Mouse (Mus musculus): Measurements from ENCODE around the gene Rpl9-ps6. TPM values are rescaled to one million over a fixed set of nuclear protein-coding genes. Genes with fewer than 3 reads are reported as not detected.

Rpl9-ps6 gene
- polyA plus RNA-seq, 1 experiment from 2014 or later = 180 TPM

DNA sequence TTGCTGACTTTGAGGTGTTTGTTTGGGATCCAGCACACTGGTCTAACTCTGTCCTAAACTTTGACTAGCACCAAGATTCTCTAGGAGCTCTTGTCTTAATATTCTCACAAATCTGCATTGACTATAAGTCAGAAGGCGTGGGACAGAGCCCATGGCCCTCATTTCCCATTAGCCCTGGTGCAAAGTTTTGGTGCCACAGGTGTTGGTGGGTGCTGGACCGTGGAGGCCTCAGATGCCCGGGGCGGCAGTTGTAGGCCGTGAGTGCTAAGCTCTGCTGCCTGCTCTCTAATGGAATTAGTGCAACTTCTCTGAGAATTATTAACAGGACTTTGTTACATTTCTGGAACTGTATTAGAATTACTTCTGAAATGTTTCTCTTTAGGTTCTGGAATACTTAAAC, 31.6 kb upstream of the Rpl9-ps6 start:
- Histone ChIP-seq H3K27me3 (replicated peaks; ENCODE audit: control insufficient read depth, insufficient read depth, low read length) (no peaks in the 10 kb centered on the region), H3K9me3 (ENCODE audit: control insufficient read depth, low read length) (no peaks in the 10 kb centered on the region), H3K4me3 (ENCODE audit: low read depth, low read length) (no peak overlapping the region), H3K36me3 (ENCODE audit: control insufficient read depth, insufficient read depth, low read length) (peaks cover 57% of the 10 kb centered on the region), H3K4me1 (ENCODE audit: control insufficient read depth, insufficient read depth, low read length) (no peaks in the 10 kb centered on the region), H3K9ac (ENCODE audit: low read depth, low read length) (no peak overlapping the region), H3K27ac (replicated peaks; ENCODE audit: low read depth, low read length) (no peak overlapping the region), H3K4me2 (ENCODE audit: low read depth, low read length) (no peak overlapping the region)
- no peak for ATAC-seq (ENCODE audit: low read depth)
- no peak for DNase-seq (ENCODE audit: low spot score)
- 96% methylated on average over 5 of the region's 5 CpGs for WGBS

DNA sequence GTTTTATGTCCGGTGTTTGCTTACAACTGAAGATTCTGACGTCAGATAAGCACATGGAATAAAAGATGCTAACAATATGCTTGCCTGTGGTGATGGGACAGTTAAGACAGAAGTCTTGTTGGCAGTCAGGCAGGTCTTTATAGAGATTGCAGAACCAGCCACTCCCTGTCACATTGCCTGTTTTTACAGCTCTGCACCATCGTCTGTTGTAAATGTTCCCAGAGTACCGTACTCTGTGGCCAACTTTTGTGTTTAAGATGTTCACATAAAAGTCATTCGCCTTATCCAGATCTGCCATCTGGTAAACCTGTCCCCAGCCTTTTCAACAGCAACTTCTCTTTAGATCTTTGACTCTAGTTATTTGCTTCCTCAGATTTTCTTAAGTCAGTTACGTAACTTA, 31.0 kb upstream of the Rpl9-ps6 start:
- Histone ChIP-seq H3K9me3 (ENCODE audit: control insufficient read depth, low read length) (no peaks in the 10 kb centered on the region), H3K4me3 (ENCODE audit: low read depth, low read length) (no peak overlapping the region), H3K27me3 (replicated peaks; ENCODE audit: control insufficient read depth, insufficient read depth, low read length) (no peaks in the 10 kb centered on the region), H3K36me3 (ENCODE audit: control insufficient read depth, insufficient read depth, low read length) (peaks cover 59% of the 10 kb centered on the region), H3K27ac (replicated peaks; ENCODE audit: low read depth, low read length) (no peak overlapping the region), H3K4me1 (ENCODE audit: control insufficient read depth, insufficient read depth, low read length) (no peaks in the 10 kb centered on the region), H3K9ac (ENCODE audit: low read depth, low read length) (no peak overlapping the region), H3K4me2 (ENCODE audit: low read depth, low read length) (no peak overlapping the region)
- 89% methylated on average over 6 of the region's 6 CpGs for WGBS
- ATAC-seq (ENCODE audit: low read depth) (no peak), DNase-seq (ENCODE audit: low spot score) (no peak)

DNA sequence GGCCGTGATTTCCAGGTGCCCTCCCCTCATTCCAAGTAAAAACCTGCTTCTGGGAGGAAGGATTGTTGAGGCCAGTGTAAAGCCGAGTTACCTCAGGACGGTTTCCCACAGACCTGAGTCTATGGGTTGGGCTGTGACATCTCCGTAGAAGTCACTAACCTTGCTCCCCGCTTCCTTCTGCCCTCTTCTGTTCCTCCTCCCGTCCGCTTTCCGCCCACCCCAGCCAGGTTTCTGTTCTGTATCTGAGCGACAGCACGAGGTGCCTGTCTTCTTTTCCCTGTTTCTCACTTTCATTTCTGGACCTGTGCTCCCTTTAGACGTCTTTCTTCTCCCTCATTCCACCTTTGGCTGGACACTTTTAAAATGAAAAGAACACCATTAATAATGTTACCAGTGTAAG, 28.7 kb upstream of the Rpl9-ps6 start:
- no peak overlapping the region for H3K4me2 ChIP-seq (ENCODE audit: low read depth, low read length)
- no peak for DNase-seq (ENCODE audit: low spot score)
- 87% methylated on average over 11 of the region's 11 CpGs for WGBS

DNA sequence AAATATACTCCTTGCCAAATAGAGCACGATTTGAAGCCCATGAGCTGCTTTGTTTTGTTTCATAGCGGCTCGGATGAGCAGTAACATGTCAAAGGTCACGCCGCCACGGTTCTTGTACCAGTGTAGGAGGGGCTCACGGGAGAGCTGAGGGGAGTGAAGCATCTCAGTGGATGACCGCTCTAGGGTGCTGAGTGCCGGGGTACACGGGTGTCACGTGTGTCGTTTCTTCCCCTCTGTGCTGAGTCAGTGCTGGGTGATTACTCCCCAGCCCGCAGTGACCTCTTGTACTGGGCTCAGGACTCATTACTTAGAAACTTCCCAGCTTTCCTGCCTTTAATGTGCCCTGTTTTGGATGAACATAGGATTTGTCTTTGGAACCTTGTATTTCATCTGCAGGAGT, 28.2 kb upstream of the Rpl9-ps6 start:
- H3K4me2 ChIP-seq (ENCODE audit: low read depth, low read length) = no peak overlapping the region
- no peak overlapping the region for H3K4me3 ChIP-seq (ENCODE audit: low read depth, low read length)
- no peak for ATAC-seq (ENCODE audit: low read depth)
- H3K4me1 ChIP-seq (ENCODE audit: control insufficient read depth, insufficient read depth, low read length) = no peaks in the 10 kb centered on the region
- no peak overlapping the region for H3K9ac ChIP-seq (ENCODE audit: low read depth, low read length)
- WGBS = 89% methylated on average over 13 of the region's 13 CpGs
- H3K27me3 ChIP-seq (replicated peaks; ENCODE audit: control insufficient read depth, insufficient read depth, low read length) = no peaks in the 10 kb centered on the region
- no peak for DNase-seq (ENCODE audit: low spot score)
- peaks cover 59% of the 10 kb centered on the region for H3K36me3 ChIP-seq (ENCODE audit: control insufficient read depth, insufficient read depth, low read length)
- no peak overlapping the region for H3K27ac ChIP-seq (replicated peaks; ENCODE audit: low read depth, low read length)
- H3K9me3 ChIP-seq (ENCODE audit: control insufficient read depth, low read length) = no peaks in the 10 kb centered on the region

More for the DNA sequence above, 28.7 kb upstream of the Rpl9-ps6 start:
- Histone ChIP-seq H3K9me3 (ENCODE audit: control insufficient read depth, low read length) (no peaks in the 10 kb centered on the region), H3K4me3 (ENCODE audit: low read depth, low read length) (no peak overlapping the region), H3K27me3 (replicated peaks; ENCODE audit: control insufficient read depth, insufficient read depth, low read length) (no peaks in the 10 kb centered on the region), H3K36me3 (ENCODE audit: control insufficient read depth, insufficient read depth, low read length) (peaks cover 63% of the 10 kb centered on the region), H3K27ac (replicated peaks; ENCODE audit: low read depth, low read length) (no peak overlapping the region), H3K9ac (ENCODE audit: low read depth, low read length) (no peak overlapping the region), H3K4me1 (ENCODE audit: control insufficient read depth, insufficient read depth, low read length) (no peaks in the 10 kb centered on the region)
- no peak for ATAC-seq (ENCODE audit: low read depth)

DNA sequence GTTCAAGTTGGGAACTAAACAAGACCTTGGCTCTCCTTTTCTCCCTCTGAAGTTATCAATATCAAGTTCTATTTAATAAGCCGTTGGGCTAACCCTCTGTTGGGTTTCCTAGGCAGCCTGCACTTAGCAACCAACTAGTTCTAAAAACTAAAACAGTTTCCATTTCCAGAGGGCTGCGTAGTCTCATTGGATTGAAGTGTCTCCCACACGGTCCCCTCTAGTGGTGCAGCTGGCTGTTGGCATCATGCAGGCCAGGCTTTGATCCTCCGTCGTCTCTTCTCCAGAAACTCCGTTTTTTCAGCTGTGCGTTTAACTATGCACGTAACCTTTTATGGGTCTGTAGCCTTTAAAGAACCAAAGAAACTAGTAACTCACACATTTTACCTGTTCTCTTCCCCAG, 27.1 kb upstream of the Rpl9-ps6 start:
- Histone ChIP-seq H3K36me3 (ENCODE audit: control insufficient read depth, insufficient read depth, low read length) (peaks cover 48% of the 10 kb centered on the region), H3K4me2 (ENCODE audit: low read depth, low read length) (no peak overlapping the region), H3K4me1 (ENCODE audit: control insufficient read depth, insufficient read depth, low read length) (no peaks in the 10 kb centered on the region), H3K27me3 (replicated peaks; ENCODE audit: control insufficient read depth, insufficient read depth, low read length) (no peaks in the 10 kb centered on the region), H3K4me3 (ENCODE audit: low read depth, low read length) (no peak overlapping the region), H3K27ac (replicated peaks; ENCODE audit: low read depth, low read length) (no peak overlapping the region), H3K9ac (ENCODE audit: low read depth, low read length) (no peak overlapping the region), H3K9me3 (ENCODE audit: control insufficient read depth, low read length) (no peaks in the 10 kb centered on the region)
- DNase-seq (ENCODE audit: low spot score) (no peak), ATAC-seq (ENCODE audit: low read depth) (no peak)
- WGBS = 78% methylated on average over 8 of the region's 8 CpGs

DNA sequence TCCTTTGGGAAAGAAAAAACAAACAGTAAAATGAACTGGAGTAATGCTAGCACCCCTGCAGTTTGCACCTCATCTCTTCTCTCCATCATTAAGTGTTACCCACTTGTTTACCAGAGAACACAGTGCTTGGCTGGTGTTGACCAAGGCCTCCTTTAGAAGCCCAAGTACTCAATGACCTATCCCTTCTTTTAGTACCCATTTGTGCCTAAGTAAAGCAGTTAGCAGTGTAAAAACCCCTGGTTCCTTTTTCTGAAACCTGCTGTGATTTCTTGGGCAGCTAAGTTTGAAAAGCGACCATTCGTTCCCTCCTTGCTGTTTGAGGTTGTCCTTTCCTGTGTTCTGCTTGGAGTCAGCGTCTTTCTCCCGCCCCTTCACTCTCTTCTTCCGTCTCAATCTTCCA, 26.6 kb upstream of the Rpl9-ps6 start:
- 91% methylated on average over 5 of the region's 5 CpGs for WGBS
- ATAC-seq (ENCODE audit: low read depth) = no peak
- no peak for DNase-seq (ENCODE audit: low spot score)
- Histone ChIP-seq H3K4me2 (ENCODE audit: low read depth, low read length) (no peak overlapping the region), H3K4me3 (ENCODE audit: low read depth, low read length) (no peak overlapping the region), H3K36me3 (ENCODE audit: control insufficient read depth, insufficient read depth, low read length) (peaks cover 43% of the 10 kb centered on the region), H3K4me1 (ENCODE audit: control insufficient read depth, insufficient read depth, low read length) (no peaks in the 10 kb centered on the region; the same call in 1 of the 2 replicates), H3K27ac (replicated peaks; ENCODE audit: low read depth, low read length) (no peak overlapping the region), H3K27me3 (replicated peaks; ENCODE audit: control insufficient read depth, insufficient read depth, low read length) (no peaks in the 10 kb centered on the region), H3K9me3 (ENCODE audit: control insufficient read depth, low read length) (no peaks in the 10 kb centered on the region), H3K9ac (ENCODE audit: low read depth, low read length) (no peak overlapping the region)

DNA sequence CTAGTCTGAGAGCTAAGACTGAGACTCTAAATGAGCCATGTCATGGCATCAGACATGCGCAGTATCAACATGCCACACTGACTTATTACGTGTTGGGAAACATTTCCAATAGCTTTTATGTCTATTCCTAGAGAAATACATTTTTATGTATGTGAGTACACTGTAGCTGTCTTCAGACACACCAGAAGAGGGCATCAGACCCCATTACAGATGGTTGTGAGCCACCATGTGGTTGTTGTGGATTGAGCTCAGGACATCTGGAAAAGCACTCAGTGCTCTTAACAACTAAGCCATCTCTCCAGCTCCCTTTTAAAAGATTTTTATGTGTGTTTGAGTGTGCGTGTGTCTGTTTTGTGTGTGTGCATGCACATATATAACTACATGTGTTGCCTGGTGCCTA, 26.0 kb upstream of the Rpl9-ps6 start:
- Histone ChIP-seq H3K9me3 (ENCODE audit: control insufficient read depth, low read length) (no peaks in the 10 kb centered on the region), H3K27ac (replicated peaks; ENCODE audit: low read depth, low read length) (no peak overlapping the region), H3K27me3 (replicated peaks; ENCODE audit: control insufficient read depth, insufficient read depth, low read length) (no peaks in the 10 kb centered on the region), H3K9ac (ENCODE audit: low read depth, low read length) (no peak overlapping the region), H3K4me2 (ENCODE audit: low read depth, low read length) (no peak overlapping the region), H3K4me3 (ENCODE audit: low read depth, low read length) (no peak overlapping the region), H3K36me3 (ENCODE audit: control insufficient read depth, insufficient read depth, low read length) (peaks cover 41% of the 10 kb centered on the region), H3K4me1 (ENCODE audit: control insufficient read depth, insufficient read depth, low read length) (peaks cover 5% of the 10 kb centered on the region)
- DNase-seq (ENCODE audit: low spot score) (no peak), ATAC-seq (ENCODE audit: low read depth) (no peak)
- WGBS = 91% methylated on average over 3 of the region's 3 CpGs

DNA sequence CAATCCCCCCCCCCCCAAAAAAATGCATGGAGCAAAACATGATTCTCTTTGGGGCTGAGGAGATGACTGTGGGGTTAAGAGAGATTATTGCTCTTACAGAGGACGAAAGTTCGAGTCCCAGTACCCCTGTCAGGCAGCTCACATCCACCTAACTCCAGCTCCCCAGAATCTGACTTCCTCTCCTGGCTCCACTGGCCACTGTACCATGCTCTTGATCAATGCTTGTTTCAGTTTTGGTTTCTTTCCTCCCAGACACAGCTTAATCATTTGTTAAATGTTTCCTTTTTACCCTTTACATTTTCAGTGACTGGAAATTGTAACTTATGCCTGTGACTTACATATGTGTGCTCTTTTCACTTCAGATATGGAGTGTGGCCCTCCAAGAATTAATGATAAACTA, 24.6 kb upstream of the Rpl9-ps6 start:
- Histone ChIP-seq H3K27ac (replicated peaks; ENCODE audit: low read depth, low read length) (no peak overlapping the region), H3K4me3 (ENCODE audit: low read depth, low read length) (no peak overlapping the region), H3K9me3 (ENCODE audit: control insufficient read depth, low read length) (no peaks in the 10 kb centered on the region), H3K36me3 (ENCODE audit: control insufficient read depth, insufficient read depth, low read length) (peaks cover 33% of the 10 kb centered on the region), H3K4me2 (ENCODE audit: low read depth, low read length) (no peak overlapping the region), H3K27me3 (replicated peaks; ENCODE audit: control insufficient read depth, insufficient read depth, low read length) (no peaks in the 10 kb centered on the region), H3K4me1 (ENCODE audit: control insufficient read depth, insufficient read depth, low read length) (peaks cover 12% of the 10 kb centered on the region), H3K9ac (ENCODE audit: low read depth, low read length) (no peak overlapping the region)
- 89% methylated on average over 2 of the region's 2 CpGs for WGBS
- ATAC-seq (ENCODE audit: low read depth) (no peak), DNase-seq (ENCODE audit: low spot score) (no peak)

DNA sequence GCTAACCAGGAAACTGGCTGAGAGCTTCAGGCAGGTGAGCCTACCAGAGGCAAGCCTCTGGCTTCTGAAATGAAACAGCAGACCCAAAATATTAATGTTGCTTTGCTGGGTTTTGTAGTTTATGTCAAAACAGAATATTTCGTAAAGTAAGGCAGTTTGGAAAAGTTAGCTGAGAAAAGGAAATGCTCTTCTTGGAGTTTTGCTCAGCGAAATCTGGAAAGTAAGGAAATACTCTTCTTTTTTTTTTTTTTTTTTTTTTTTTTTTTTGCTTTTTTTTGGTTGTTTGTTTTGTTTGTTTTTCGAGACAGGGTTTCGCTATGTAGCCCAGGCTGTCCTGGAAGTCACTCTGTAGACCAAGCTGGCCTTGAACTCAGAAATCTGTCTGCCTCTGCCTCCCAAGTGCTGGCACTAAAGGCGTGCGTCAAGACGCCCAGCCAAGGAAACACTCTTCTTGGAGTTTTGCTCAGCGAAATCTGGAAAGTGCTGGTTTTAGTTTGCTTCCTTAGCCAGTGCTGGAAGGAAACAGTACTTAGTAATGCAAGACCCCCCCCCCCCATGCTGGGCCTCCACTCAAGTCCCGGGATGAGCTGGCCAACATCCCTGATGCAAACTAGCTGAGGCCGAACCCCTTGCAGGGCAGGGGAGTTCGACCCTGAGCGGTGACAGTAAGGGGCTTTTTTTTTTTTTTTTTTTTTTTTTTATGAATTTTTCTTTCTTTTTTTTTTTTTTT, 23.0 kb upstream of the Rpl9-ps6 start:
- Histone ChIP-seq H3K36me3 (ENCODE audit: control insufficient read depth, insufficient read depth, low read length) (peaks cover 19% of the 10 kb centered on the region), H3K9ac (ENCODE audit: low read depth, low read length) (no peak overlapping the region), H3K4me2 (ENCODE audit: low read depth, low read length) (no peak overlapping the region), H3K9me3 (ENCODE audit: control insufficient read depth, low read length) (no peaks in the 10 kb centered on the region), H3K27me3 (replicated peaks; ENCODE audit: control insufficient read depth, insufficient read depth, low read length) (no peaks in the 10 kb centered on the region), H3K27ac (replicated peaks; ENCODE audit: low read depth, low read length) (no peak overlapping the region), H3K4me1 (ENCODE audit: control insufficient read depth, insufficient read depth, low read length) (peaks cover 18% of the 10 kb centered on the region), H3K4me3 (ENCODE audit: low read depth, low read length) (no peak overlapping the region)
- DNase-seq (ENCODE audit: low spot score) (no peak), ATAC-seq (ENCODE audit: low read depth) (no peak)
- 91% methylated on average over 12 of the region's 12 CpGs for WGBS

Measured in embryonic facial prominence, embryonic 14.5 days (tissue).